Mouse (Mus musculus) limb, embryonic 13.5 days (tissue): ENCODE results near the gene Rexo1. TPM values are rescaled to one million over a fixed set of nuclear protein-coding genes. Genes with fewer than 3 reads are reported as not detected.

Source experiments
- ATAC-seq: fragments of 200-750 bp; cut with Nextera tagmentation; 2 replicates; pipeline ENCODE4 v1.8.0; 2017; ENCODE audit warnings: low read depth, moderate number of reproducible peaks, moderate TSS enrichment; ENCODE audit not compliant: low FRiP score
- H3K27ac ChIP-seq: fragments of 300-500 bp; sonication (generic); 2 replicates; pipeline ENCODE4 v1.5.1; 2015; ENCODE audit warnings: inconsistent platforms, mild to moderate bottlenecking, moderate library complexity
- H3K27me3 ChIP-seq: fragments of 300-500 bp; sonication (generic); 2 replicates; pipeline ENCODE4 v1.6.1; 2015; ENCODE audit warnings: mild to moderate bottlenecking, inconsistent platforms
- H3K36me3 ChIP-seq: fragments of 300-500 bp; sonication (generic); 2 replicates; pipeline ENCODE4 v1.6.1; 2015; ENCODE audit warnings: inconsistent platforms, mild to moderate bottlenecking, moderate library complexity
- H3K4me1 ChIP-seq: fragments of 300-500 bp; sonication (generic); 2 replicates; pipeline ENCODE4 v1.6.1; 2015; ENCODE audit warnings: inconsistent platforms
- H3K4me2 ChIP-seq: fragments of 300-500 bp; sonication (generic); replicated peaks from 2 replicates; pipeline ENCODE4 v1.6.1; 2015; ENCODE audit warnings: inconsistent platforms, mild to moderate bottlenecking, moderate library complexity
- H3K4me3 ChIP-seq: fragments of 300-500 bp; sonication (generic); 2 replicates; pipeline ENCODE4 v1.5.1; 2015; ENCODE audit warnings: moderate library complexity, mild to moderate bottlenecking, inconsistent platforms
- H3K9ac ChIP-seq: fragments of 300-500 bp; sonication (generic); 2 replicates; pipeline ENCODE4 v1.6.1; 2015; ENCODE audit warnings: mild to moderate bottlenecking, inconsistent platforms
- H3K9me3 ChIP-seq: fragments of 300-500 bp; sonication (generic); 2 replicates; pipeline ENCODE4 v1.6.1; 2016; ENCODE audit warnings: inconsistent platforms
- WGBS: fragments of 180-500 bp; shearing (Covaris S2); methylation state at CpG from one replicate; pipeline ENCODE4 v1.1.7; 2015; 5-methylcytosine and 5-hydroxymethylcytosine counted together
- polyA plus RNA-seq: library from polyadenylated mRNA; unstranded; fragments of >200 nt; fragmentation: Nextera tagmentation; extraction: Ambion mirVana; gene quantifications from 2 replicates; pipeline ENCODE4 v1.2.1, GENCODE M21; 2015

Rexo1 gene
- polyA plus RNA-seq, 1 experiment from 2014 or later: 28.7 TPM

- WGBS: 93% methylated on average over 4 of the region's 4 CpGs
- no peaks in the 10 kb centered on the region for H3K27me3 ChIP-seq
- no peak for ATAC-seq
- H3K9ac ChIP-seq: no peak overlapping the region
- no peaks in the 10 kb centered on the region for H3K4me1 ChIP-seq
- H3K4me2 ChIP-seq: no peak overlapping the region
- H3K9me3 ChIP-seq: no peaks in the 10 kb centered on the region
- no peak overlapping the region for H3K4me3 ChIP-seq
- peaks cover 90% of the 10 kb centered on the region for H3K36me3 ChIP-seq
- no peak overlapping the region for H3K27ac ChIP-seq
Measured at GRCm38 (mm10) chr10:80546945-80547344, 14.4 kb downstream of the Rexo1 start.

GRCm38 (mm10) chr10:80545590-80545989, 15.8 kb downstream of the Rexo1 start:
- H3K36me3 ChIP-seq: peaks cover 96% of the 10 kb centered on the region

GRCm38 (mm10) chr10:80543873-80544272, 17.5 kb downstream of the Rexo1 start:
- H3K27me3 ChIP-seq: peaks cover 6% of the 10 kb centered on the region
- H3K4me1 ChIP-seq: peaks cover 3% of the 10 kb centered on the region
- WGBS: 95% methylated on average over 14 of the region's 14 CpGs
- no peak overlapping the region for H3K4me2 ChIP-seq
- H3K36me3 ChIP-seq: peaks cover 79% of the 10 kb centered on the region
- H3K9me3 ChIP-seq: no peaks in the 10 kb centered on the region
- H3K27ac ChIP-seq: no peak overlapping the region
- H3K9ac ChIP-seq: no peak overlapping the region
- H3K4me3 ChIP-seq: no peak overlapping the region
- ATAC-seq: no peak

More at GRCm38 (mm10) chr10:80545590-80545989, 15.8 kb downstream of the Rexo1 start:
- Histone ChIP-seq H3K27ac (no peak overlapping the region), H3K4me2 (no peak overlapping the region), H3K9me3 (no peaks in the 10 kb centered on the region), H3K4me1 (no peaks in the 10 kb centered on the region), H3K9ac (no peak overlapping the region), H3K4me3 (no peak overlapping the region), H3K27me3 (no peaks in the 10 kb centered on the region)
- ATAC-seq: no peak
- WGBS: 90% methylated on average over 8 of the region's 8 CpGs

GRCm38 (mm10) chr10:80539493-80539892, 21.9 kb downstream of the Rexo1 start:
- Histone ChIP-seq H3K4me1 (peaks cover 13% of the 10 kb centered on the region), H3K4me2 (no peak overlapping the region), H3K9ac (no peak overlapping the region), H3K27ac (no peak overlapping the region), H3K36me3 (peaks cover 35% of the 10 kb centered on the region), H3K9me3 (no peaks in the 10 kb centered on the region), H3K4me3 (no peak overlapping the region), H3K27me3 (peaks cover 49% of the 10 kb centered on the region)
- WGBS: 43% methylated on average over 5 of the region's 5 CpGs
- no peak for ATAC-seq

GRCm38 (mm10) chr10:80538710-80539394, 22.5 kb downstream of the Rexo1 start, which contains the start of gene Atp8b3:
TSS of gene Atp8b3 (minus strand) at chr10:80539124.
- Histone ChIP-seq H3K27ac (no peak within 1 kb of the TSS), H3K27me3 (peaks cover 55% of the 10 kb centered on the region), H3K9ac (0 out of 2 replicates have a peak within 1 kb of the TSS, but pooled peaks have one; percentile 39), H3K4me2 (peak within 1 kb of the TSS; percentile 50), H3K9me3 (no peaks in the 10 kb centered on the region), H3K36me3 (peaks cover 29% of the 10 kb centered on the region), H3K4me3 (peak within 1 kb of the TSS; percentile 14), H3K4me1 (peaks cover 13% of the 10 kb centered on the region)
- WGBS: 2% methylated on average over 30 of the region's 30 CpGs
- ATAC-seq: peak; percentile 60; the same call in 1 of the 2 replicates

- H3K9me3 ChIP-seq: no peaks in the 10 kb centered on the region
- no peak overlapping the region for H3K4me2 ChIP-seq
- no peak overlapping the region for H3K4me3 ChIP-seq
- no peak for ATAC-seq
- H3K9ac ChIP-seq: no peak overlapping the region
- H3K36me3 ChIP-seq: peaks cover 22% of the 10 kb centered on the region
- WGBS: 47% methylated on average over 5 of the region's 5 CpGs
- H3K27ac ChIP-seq: no peak overlapping the region
- peaks cover 58% of the 10 kb centered on the region for H3K27me3 ChIP-seq
- H3K4me1 ChIP-seq: peaks cover 13% of the 10 kb centered on the region
Measured at GRCm38 (mm10) chr10:80538180-80538579, 23.2 kb downstream of the Rexo1 start.

GRCm38 (mm10) chr10:80535711-80536110, 25.6 kb downstream of the Rexo1 start:
- H3K27me3 ChIP-seq: peaks cover 62% of the 10 kb centered on the region
- no peaks in the 10 kb centered on the region for H3K36me3 ChIP-seq
- H3K4me2 ChIP-seq: no peak overlapping the region
- peaks cover 13% of the 10 kb centered on the region for H3K4me1 ChIP-seq
- no peak overlapping the region for H3K27ac ChIP-seq
- 0 out of 2 replicates have a peak overlapping the region, but pooled peaks have one; percentile 7 for H3K4me3 ChIP-seq
- H3K9ac ChIP-seq: no peak overlapping the region
- no peak for ATAC-seq
- no peaks in the 10 kb centered on the region for H3K9me3 ChIP-seq
- 11% methylated on average over 13 of the region's 13 CpGs for WGBS

- Histone ChIP-seq H3K36me3 (no peaks in the 10 kb centered on the region), H3K27me3 (peaks cover 62% of the 10 kb centered on the region), H3K4me2 (peak overlapping the region; percentile 21; the same call in 1 of the 2 replicates), H3K9ac (0 out of 2 replicates have a peak overlapping the region, but pooled peaks have one; percentile 4), H3K27ac (no peak overlapping the region), H3K4me1 (peaks cover 13% of the 10 kb centered on the region), H3K4me3 (peak overlapping the region; percentile 7; the same call in 1 of the 2 replicates), H3K9me3 (no peaks in the 10 kb centered on the region)
- ATAC-seq: no peak
- 11% methylated on average over 14 of the region's 14 CpGs for WGBS
Measured at GRCm38 (mm10) chr10:80535071-80535470, 26.3 kb downstream of the Rexo1 start.

GRCm38 (mm10) chr10:80533704-80534103, 27.7 kb downstream of the Rexo1 start:
- Histone ChIP-seq H3K36me3 (no peaks in the 10 kb centered on the region), H3K9ac (no peak overlapping the region), H3K4me3 (no peak overlapping the region), H3K4me1 (peaks cover 8% of the 10 kb centered on the region), H3K4me2 (no peak overlapping the region), H3K9me3 (no peaks in the 10 kb centered on the region), H3K27ac (no peak overlapping the region), H3K27me3 (peaks cover 60% of the 10 kb centered on the region)
- no peak for ATAC-seq
- WGBS: 17% methylated on average over 7 of the region's 7 CpGs

- Histone ChIP-seq H3K36me3 (no peaks in the 10 kb centered on the region), H3K9me3 (no peaks in the 10 kb centered on the region), H3K9ac (no peak overlapping the region), H3K4me2 (no peak overlapping the region), H3K4me3 (no peak overlapping the region), H3K27ac (no peak overlapping the region), H3K27me3 (peaks cover 53% of the 10 kb centered on the region), H3K4me1 (peaks cover 7% of the 10 kb centered on the region; the same call in 1 of the 2 replicates)
- no peak for ATAC-seq
- WGBS: 89% methylated on average over 11 of the region's 11 CpGs
Measured at GRCm38 (mm10) chr10:80532783-80533182, 28.6 kb downstream of the Rexo1 start.

GRCm38 (mm10) chr10:80526172-80526571, 35.2 kb downstream of the Rexo1 start:
- no peak overlapping the region for H3K9ac ChIP-seq
- peak overlapping the region; percentile 45 for H3K4me2 ChIP-seq
- ATAC-seq: peak; percentile 77
- H3K4me1 ChIP-seq: peaks cover 6% of the 10 kb centered on the region; the same call in 1 of the 2 replicates
- no peak overlapping the region for H3K27ac ChIP-seq
- peaks cover 14% of the 10 kb centered on the region; the same call in 1 of the 2 replicates for H3K27me3 ChIP-seq
- 0 out of 2 replicates have a peak overlapping the region, but pooled peaks have one; percentile 10 for H3K4me3 ChIP-seq
- 18% methylated on average over 9 of the region's 9 CpGs for WGBS
- H3K36me3 ChIP-seq: no peaks in the 10 kb centered on the region
- no peaks in the 10 kb centered on the region for H3K9me3 ChIP-seq

- ATAC-seq: no peak
- no peak overlapping the region for H3K4me3 ChIP-seq
- peaks cover 4% of the 10 kb centered on the region; the same call in 1 of the 2 replicates for H3K27me3 ChIP-seq
- H3K9ac ChIP-seq: no peak overlapping the region
- H3K4me1 ChIP-seq: peaks cover 6% of the 10 kb centered on the region; the same call in 1 of the 2 replicates
- peaks cover 4% of the 10 kb centered on the region; the same call in 1 of the 2 replicates for H3K9me3 ChIP-seq
- no peak overlapping the region for H3K27ac ChIP-seq
- no peak overlapping the region for H3K4me2 ChIP-seq
- 95% methylated on average over 7 of the region's 7 CpGs for WGBS
- no peaks in the 10 kb centered on the region for H3K36me3 ChIP-seq
Measured at GRCm38 (mm10) chr10:80523299-80523698, 38.1 kb downstream of the Rexo1 start.
